Mouse (Mus musculus) limb, embryonic 11.5 days (tissue): ENCODE data around the gene Eno1. TPM values are rescaled to one million over a fixed set of nuclear protein-coding genes. Genes with fewer than 3 reads are reported as not detected.

Experiments
- ATAC-seq: fragments of 200-750 bp; cut with Nextera tagmentation; 2 replicates; pipeline ENCODE4 v1.8.0; 2017; ENCODE audit warnings: low read depth; ENCODE audit not compliant: insufficient number of reproducible peaks, low FRiP score, low TSS enrichment
- DNase-seq: peaks from one replicate; pipeline ENCODE4 v3.0.0-alpha.2; 2015; ENCODE audit warnings: low spot score
- H3K27ac ChIP-seq: fragments of 300-500 bp; sonication (generic); replicated peaks from 2 replicates; pipeline ENCODE4 v1.5.1; 2014; ENCODE audit warnings: low read depth, mild to moderate bottlenecking, low read length
- H3K27me3 ChIP-seq: fragments of 300-500 bp; sonication (generic); 2 replicates; pipeline ENCODE4 v1.6.1; 2014; ENCODE audit warnings: mild to moderate bottlenecking, low read length, mixed read lengths; ENCODE audit not compliant: control insufficient read depth, insufficient read depth
- H3K36me3 ChIP-seq: fragments of 300-500 bp; sonication (generic); 2 replicates; pipeline ENCODE4 v1.6.1; 2014; ENCODE audit warnings: mild to moderate bottlenecking, low read length, moderate library complexity, mixed read lengths; ENCODE audit not compliant: control insufficient read depth, insufficient read depth
- H3K4me1 ChIP-seq: fragments of 300-500 bp; sonication (generic); 2 replicates; pipeline ENCODE4 v1.6.1; 2014; ENCODE audit warnings: low read length, mixed read lengths; ENCODE audit not compliant: control insufficient read depth, insufficient read depth
- H3K4me2 ChIP-seq: fragments of 300-500 bp; sonication (generic); 2 replicates; pipeline ENCODE4 v1.6.1; 2014; ENCODE audit warnings: low read depth, mild to moderate bottlenecking, moderate library complexity; ENCODE audit not compliant: severe bottlenecking
- H3K4me3 ChIP-seq: fragments of 300-500 bp; sonication (generic); 2 replicates; pipeline ENCODE4 v1.5.1; 2014; ENCODE audit warnings: low read depth, low read length
- H3K9ac ChIP-seq: fragments of 300-500 bp; sonication (generic); 2 replicates; pipeline ENCODE4 v1.6.1; 2014; ENCODE audit warnings: mild to moderate bottlenecking, low read length
- H3K9me3 ChIP-seq: fragments of 300-500 bp; sonication (generic); 2 replicates; pipeline ENCODE4 v1.6.1; 2016; ENCODE audit warnings: low read length; ENCODE audit not compliant: control insufficient read depth
- WGBS: fragments of 180-500 bp; shearing (Covaris S2); extraction: QIAGEN DNeasy Blood & Tissue Kit; methylation state at CpG from one replicate; pipeline ENCODE4 v1.1.7; 2014; 5-methylcytosine and 5-hydroxymethylcytosine counted together
- polyA plus RNA-seq: library from polyadenylated mRNA; unstranded; fragments of >200 nt; fragmentation: Nextera tagmentation; extraction: Ambion mirVana; gene quantifications from 2 replicates; pipeline ENCODE4 v1.2.1, GENCODE M21; 2014

Gene Eno1
- 2,196 and 2,311 TPM in 2 replicates for polyA plus RNA-seq

- Histone ChIP-seq H3K4me3 (peak within 1 kb of the TSS; percentile 65), H3K27me3 (no peaks in the 10 kb centered on the region), H3K9me3 (no peaks in the 10 kb centered on the region), H3K36me3 (peaks cover 9% of the 10 kb centered on the region), H3K9ac (peak within 1 kb of the TSS; percentile 87), H3K4me2 (peak within 1 kb of the TSS; percentile 78), H3K27ac (peak within 1 kb of the TSS; percentile 99), H3K4me1 (peaks cover 21% of the 10 kb centered on the region)
- under 1% methylated on average over 74 of the region's 78 CpGs for WGBS
- peak; percentile 97 for ATAC-seq
- DNase-seq: peak; percentile 100
These were observed at the start of gene Eno1 for GRCm38 (mm10) chr4:150236521-150237481. TSS of gene Eno1 (plus strand) at chr4:150236721.

GRCm38 (mm10) chr4:150188236-150188635, 48.3 kb upstream of the Eno1 start:
- H3K4me3 ChIP-seq: no peak overlapping the region

GRCm38 (mm10) chr4:150192199-150192598, 44.3 kb upstream of the Eno1 start:
- Histone ChIP-seq H3K4me3 (no peak overlapping the region), H3K27me3 (no peaks in the 10 kb centered on the region), H3K9me3 (no peaks in the 10 kb centered on the region), H3K36me3 (no peaks in the 10 kb centered on the region), H3K4me1 (no peaks in the 10 kb centered on the region), H3K4me2 (no peak overlapping the region), H3K9ac (no peak overlapping the region), H3K27ac (no peak overlapping the region)
- DNase-seq (no peak), ATAC-seq (no peak)
- 83% methylated on average over 6 of the region's 6 CpGs for WGBS

More at GRCm38 (mm10) chr4:150188236-150188635, 48.3 kb upstream of the Eno1 start:
- ATAC-seq (no peak), DNase-seq (no peak)
- Histone ChIP-seq H3K9ac (no peak overlapping the region), H3K9me3 (no peaks in the 10 kb centered on the region), H3K4me2 (no peak overlapping the region), H3K27ac (no peak overlapping the region), H3K36me3 (no peaks in the 10 kb centered on the region), H3K27me3 (no peaks in the 10 kb centered on the region), H3K4me1 (no peaks in the 10 kb centered on the region)
- WGBS: 48% methylated on average over 11 of the region's 11 CpGs

- Histone ChIP-seq H3K9ac (no peak overlapping the region), H3K9me3 (no peaks in the 10 kb centered on the region), H3K27ac (no peak overlapping the region), H3K4me3 (no peak overlapping the region), H3K27me3 (no peaks in the 10 kb centered on the region), H3K36me3 (no peaks in the 10 kb centered on the region), H3K4me1 (no peaks in the 10 kb centered on the region), H3K4me2 (no peak overlapping the region)
- ATAC-seq: no peak
- WGBS: 42% methylated on average over 1 of the region's 1 CpGs
- DNase-seq: peak; percentile 83
These were observed 42.6 kb upstream of the Eno1 start for GRCm38 (mm10) chr4:150193915-150194314.

- Histone ChIP-seq H3K27ac (no peak overlapping the region), H3K9ac (no peak overlapping the region), H3K27me3 (no peaks in the 10 kb centered on the region), H3K4me3 (no peak overlapping the region), H3K4me2 (no peak overlapping the region), H3K9me3 (no peaks in the 10 kb centered on the region), H3K4me1 (no peaks in the 10 kb centered on the region), H3K36me3 (no peaks in the 10 kb centered on the region)
- DNase-seq (no peak), ATAC-seq (no peak)
- 74% methylated on average over 9 of the region's 9 CpGs for WGBS
These were observed 38.3 kb upstream of the Eno1 start for GRCm38 (mm10) chr4:150198268-150198667.

GRCm38 (mm10) chr4:150201232-150201631, 35.3 kb upstream of the Eno1 start, which contains the start of gene Car6:
TSS of gene Car6 (minus strand) at chr4:150201332.
- no peak for DNase-seq
- Histone ChIP-seq H3K27me3 (no peaks in the 10 kb centered on the region), H3K9ac (no peak within 1 kb of the TSS), H3K9me3 (no peaks in the 10 kb centered on the region), H3K4me2 (no peak within 1 kb of the TSS), H3K27ac (no peak within 1 kb of the TSS), H3K4me1 (no peaks in the 10 kb centered on the region), H3K36me3 (no peaks in the 10 kb centered on the region), H3K4me3 (no peak within 1 kb of the TSS)
- no peak for ATAC-seq
- WGBS: 83% methylated on average over 5 of the region's 5 CpGs

- ATAC-seq: no peak
- 84% methylated on average over 5 of the region's 5 CpGs for WGBS
- H3K9ac ChIP-seq: no peak overlapping the region
These were observed 33.8 kb upstream of the Eno1 start for GRCm38 (mm10) chr4:150202702-150203101.

GRCm38 (mm10) chr4:150204877-150205276, 31.6 kb upstream of the Eno1 start:
- Histone ChIP-seq H3K4me1 (no peaks in the 10 kb centered on the region), H3K36me3 (no peaks in the 10 kb centered on the region), H3K9ac (no peak overlapping the region), H3K4me2 (no peak overlapping the region), H3K9me3 (no peaks in the 10 kb centered on the region), H3K4me3 (no peak overlapping the region), H3K27ac (no peak overlapping the region), H3K27me3 (no peaks in the 10 kb centered on the region)
- 85% methylated on average over 3 of the region's 3 CpGs for WGBS
- no peak for DNase-seq
- ATAC-seq: no peak

More at GRCm38 (mm10) chr4:150202702-150203101, 33.8 kb upstream of the Eno1 start:
- no peaks in the 10 kb centered on the region for H3K36me3 ChIP-seq
- no peak overlapping the region for H3K4me2 ChIP-seq
- no peak overlapping the region for H3K4me3 ChIP-seq
- no peaks in the 10 kb centered on the region for H3K9me3 ChIP-seq
- H3K27me3 ChIP-seq: no peaks in the 10 kb centered on the region
- DNase-seq: no peak
- H3K27ac ChIP-seq: no peak overlapping the region
- H3K4me1 ChIP-seq: no peaks in the 10 kb centered on the region
